ENCODE assay signal across 15 mouse cellular contexts in genomic region chr13:48193942-48194341, GRCm38 (mm10).
DNase-seq lines count a peak whose midpoint lies in the region; ATAC-seq and TF ChIP-seq lines count a peak whose summit lies in the region.
"Had no signal": no experiment of that assay in that cellular context is flagged by ENCODE, and none has a peak within 500 bp of the region (broad histone marks: within the 10 kb centered on the region; RNA-seq: fewer than 3 reads in every experiment).

No protein-coding gene starts in this region.

- H3K9me3 ChIP-seq in heart, embryonic 10.5 days: no peaks in the 10 kb centered on the region
- no peaks in the 10 kb centered on the region for H3K9me3 ChIP-seq in lung, postnatal 0 days (ENCODE audit: low read length)
- H3K9me3 ChIP-seq: embryonic facial prominence, embryonic 13.5 days; forebrain, embryonic 12.5 days; liver, embryonic 15.5 days had no signal

- H3K4me1 ChIP-seq in heart, embryonic 10.5 days: no peaks in the 10 kb centered on the region
- H3K4me1 ChIP-seq in lung, postnatal 0 days (ENCODE audit: insufficient read depth, low read depth, low read length): no peaks in the 10 kb centered on the region
- H3K4me1 ChIP-seq: embryonic facial prominence, embryonic 13.5 days; forebrain, embryonic 12.5 days; liver, embryonic 15.5 days had no signal

- ATAC-seq in lung, postnatal 0 days: no peak
- ATAC-seq: inflammation-experienced regulatory T-cells, adult 6 months had no signal

- H3K4me3 ChIP-seq in heart, embryonic 10.5 days: no peak overlapping the region
- H3K4me3 ChIP-seq in C2C12 (ENCODE audit: insufficient read depth, poor library complexity, severe bottlenecking): no peak overlapping the region
- H3K4me3 ChIP-seq in lung, postnatal 0 days (ENCODE audit: low read depth, low read length): no peak overlapping the region
- H3K4me3 ChIP-seq: embryonic facial prominence, embryonic 13.5 days; forebrain, embryonic 12.5 days; liver, embryonic 15.5 days had no signal

- intact Hi-C loops in heart, postnatal 14 days (cut with DNase I): no loop called here

- no peak overlapping the region for H3K27ac ChIP-seq in heart, embryonic 10.5 days
- H3K27ac ChIP-seq in lung, postnatal 0 days (ENCODE audit: low read length): no peak overlapping the region
- H3K27ac ChIP-seq: embryonic facial prominence, embryonic 13.5 days; forebrain, embryonic 12.5 days; liver, embryonic 15.5 days had no signal

- H3K27me3 ChIP-seq in heart, embryonic 10.5 days (ENCODE audit: insufficient read depth, poor library complexity, severe bottlenecking): no peaks in the 10 kb centered on the region
- no peaks in the 10 kb centered on the region for H3K27me3 ChIP-seq in C2C12 (ENCODE audit: control insufficient read depth, insufficient read depth, insufficient read length)
- H3K27me3 ChIP-seq in lung, postnatal 0 days (replicated peaks; ENCODE audit: insufficient read depth, low read length): no peaks in the 10 kb centered on the region
- H3K27me3 ChIP-seq: CH12.LX; embryonic facial prominence, embryonic 13.5 days; forebrain, embryonic 12.5 days; liver, embryonic 15.5 days had no signal

- no peak for TF ChIP-seq EP300 in lung, postnatal 0 days (IDR thresholded peaks at IDR 0.05)

- no peaks in the 10 kb centered on the region for H3K36me3 ChIP-seq in heart, embryonic 10.5 days
- H3K36me3 ChIP-seq in C2C12 (ENCODE audit: control insufficient read depth, insufficient read depth): no peaks in the 10 kb centered on the region
- no peaks in the 10 kb centered on the region for H3K36me3 ChIP-seq in lung, postnatal 0 days (ENCODE audit: insufficient read depth, low read length)
- H3K36me3 ChIP-seq: embryonic facial prominence, embryonic 13.5 days; forebrain, embryonic 12.5 days; liver, embryonic 15.5 days had no signal

- H3K79me3 ChIP-seq in C2C12 (ENCODE audit: low read depth): no peaks in the 10 kb centered on the region

- peak; percentile 5 to 13 for DNase-seq in heart, postnatal 14 days
- DNase-seq in heart, embryonic 10.5 days (ENCODE audit: low spot score): no peak
- DNase-seq in adrenal gland, postnatal 10 days: peak; percentile 67
- DNase-seq in lung, postnatal 0 days (ENCODE audit: low spot score): peak; percentile 44
- DNase-seq in cerebellum, postnatal 36 days: no peak
- no peak for DNase-seq in spleen, adult 18-20 months
- DNase-seq in layer of hippocampus, adult 8-10 months (ENCODE audit: low spot score in 2 of 2): no peak
- DNase-seq: kidney, postnatal 10 days; left cerebral cortex, postnatal 4 days had no signal

- no peak overlapping the region for H3K9ac ChIP-seq in lung, postnatal 0 days (replicated peaks; ENCODE audit: low read depth)
- H3K9ac ChIP-seq: embryonic facial prominence, embryonic 13.5 days; forebrain, embryonic 12.5 days; liver, embryonic 15.5 days had no signal

- 76% methylated on average over 5 of the region's 5 CpGs for WGBS in heart, embryonic 10.5 days
- WGBS in lung, postnatal 0 days: 79% methylated on average over 5 of the region's 5 CpGs

- H3K79me2 ChIP-seq in C2C12 (ENCODE audit: control insufficient read depth, insufficient read depth): no peaks in the 10 kb centered on the region

- H3K4me2 ChIP-seq in lung, postnatal 0 days (replicated peaks; ENCODE audit: low read depth, low read length): no peak overlapping the region
- H3K4me2 ChIP-seq: embryonic facial prominence, embryonic 13.5 days; forebrain, embryonic 12.5 days; liver, embryonic 15.5 days had no signal

- TF ChIP-seq CTCF in C2C12 (IDR thresholded peaks at IDR 0.05; ENCODE audit: control insufficient read depth, insufficient read depth, insufficient read length): no peak
- TF ChIP-seq CTCF in lung, postnatal 0 days (IDR thresholded peaks at IDR 0.05): no peak

- H3ac ChIP-seq in C2C12 (ENCODE audit: control insufficient read depth, insufficient read length, low read depth): no peak overlapping the region

TF ChIP-seq in C2C12, 6 proteins besides CTCF, POLR2A, EP300 and RAD21:
- no peak for TF ChIP-seq USF1 (IDR thresholded peaks at IDR 0.05; ENCODE audit: low read depth)
- TF ChIP-seq CEBPB (IDR thresholded peaks at IDR 0.05; ENCODE audit: low read depth): peak; percentile 97
- no peak for TF ChIP-seq MYOD1 (IDR thresholded peaks at IDR 0.05; ENCODE audit: control insufficient read depth, insufficient read length, low read depth)

Comparison
In these comparisons a context has a peak if more than half of its experiments do, and no peak if none do; other contexts are left out.
1. DNase-seq: peak in heart, postnatal 14 days (2 of 2), adrenal gland, postnatal 10 days (single experiment) and lung, postnatal 0 days (single experiment); none in heart, embryonic 10.5 days (single experiment), cerebellum, postnatal 36 days (0 of 2), spleen, adult 18-20 months (0 of 2) and layer of hippocampus, adult 8-10 months (0 of 2).